Mouse (Mus musculus) layer of hippocampus, postnatal 14 days (tissue): ENCODE measurements at regions not wholly inside any gene's neighbourhood (a gene's known extent, or its start where the extent isn't known, plus 50 kb on each side); places are given as distances from the start of the nearest gene placed in this dataset.

Experiments
- DNase-seq, 2 experiments: peaks; one replicate each; pipeline ENCODE4 v3.0.0; 2021 to 2022; ENCODE audit warnings: low spot score in 2 of 2, mixed read lengths in 1 of 2

- DNase-seq, result no peak
These were observed 347.4 kb upstream of the 3110018I06Rik start for GRCm38 (mm10) chr12:107140957-107141595.

- peak in 1 of 2 experiments; percentile 15 for DNase-seq
These were observed 346.2 kb upstream of the 3110018I06Rik start for GRCm38 (mm10) chr12:107142226-107142625.

- no peak for DNase-seq
These were observed 341.8 kb upstream of the 3110018I06Rik start for GRCm38 (mm10) chr12:107146608-107147121.

GRCm38 (mm10) chr12:107148451-107148850 lies 340.0 kb upstream of the 3110018I06Rik start:
- DNase-seq, result no peak

- DNase-seq, result no peak
These were observed 337.3 kb upstream of the 3110018I06Rik start for GRCm38 (mm10) chr12:107151089-107151488.

- DNase-seq, result peak; percentile 7 to 36
These were observed 333.8 kb upstream of the 3110018I06Rik start for GRCm38 (mm10) chr12:107154668-107155067.

- DNase-seq, result no peak
These were observed 331.5 kb upstream of the 3110018I06Rik start for GRCm38 (mm10) chr12:107156791-107157428.

GRCm38 (mm10) chr12:107159126-107159525 lies 329.3 kb upstream of the 3110018I06Rik start:
- DNase-seq, result no peak

GRCm38 (mm10) chr12:107160137-107160536 lies 328.3 kb upstream of the 3110018I06Rik start:
- DNase-seq, result no peak

GRCm38 (mm10) chr12:107160628-107161027 lies 327.8 kb upstream of the 3110018I06Rik start:
- no peak for DNase-seq

- DNase-seq, result no peak
These were observed 317.5 kb upstream of the 3110018I06Rik start for GRCm38 (mm10) chr12:107170926-107171325.

- no peak for DNase-seq
These were observed 316.8 kb upstream of the 3110018I06Rik start for GRCm38 (mm10) chr12:107171676-107172075.

- no peak for DNase-seq
These were observed 309.8 kb upstream of the 3110018I06Rik start for GRCm38 (mm10) chr12:107178676-107179075.

- no peak for DNase-seq
These were observed 307.9 kb upstream of the 3110018I06Rik start for GRCm38 (mm10) chr12:107180501-107180900.

GRCm38 (mm10) chr12:107181291-107181690 lies 307.1 kb upstream of the 3110018I06Rik start:
- no peak for DNase-seq

- DNase-seq, result no peak
These were observed 306.3 kb upstream of the 3110018I06Rik start for GRCm38 (mm10) chr12:107182091-107182655.

- no peak for DNase-seq
These were observed 305.1 kb upstream of the 3110018I06Rik start for GRCm38 (mm10) chr12:107183283-107183682.

GRCm38 (mm10) chr12:107184426-107184825 lies 304.0 kb upstream of the 3110018I06Rik start:
- DNase-seq, result no peak

GRCm38 (mm10) chr12:107186361-107186760 lies 302.1 kb upstream of the 3110018I06Rik start:
- no peak for DNase-seq

- no peak for DNase-seq
These were observed 300.4 kb upstream of the 3110018I06Rik start for GRCm38 (mm10) chr12:107188055-107188454.

GRCm38 (mm10) chr12:107198389-107199018 lies 289.9 kb upstream of the 3110018I06Rik start:
- no peak for DNase-seq

- no peak for DNase-seq
These were observed 287.5 kb upstream of the 3110018I06Rik start for GRCm38 (mm10) chr12:107200903-107201302.
